Mouse (Mus musculus): Measurements from ENCODE around the gene Stfa2. TPM values are rescaled to one million over a fixed set of nuclear protein-coding genes. Genes with fewer than 3 reads are reported as not detected.
"Not testable (repeated sequence)": the region's sequence is repeated elsewhere in the genome, so short reads cannot be mapped to it uniquely, and the experiment has no call there.

The Stfa2 gene
- total RNA-seq (2021): not detected

GRCm38 (mm10) chr16:36408357-36408756 is at the start of gene Stfa2:
Gene Stfa2 (minus strand): TSS chr16:36408457.
- DNase-seq (ENCODE audit: low spot score in 2 of 2): no peak
- intact Hi-C loops (cut with DNase I): no loop called here

GRCm38 (mm10) chr16:36455342-36455802 is 47.1 kb upstream of the Stfa2 start, which contains the start of gene Stfa3:
Gene Stfa3 (minus strand): TSS chr16:36455392.
- DNase-seq (ENCODE audit: low spot score in 2 of 2): no peak
- intact Hi-C loops (cut with DNase I): no loop called here

GRCm38 (mm10) chr16:36420979-36421378 is 12.7 kb upstream of the Stfa2 start:
- DNase-seq (ENCODE audit: low spot score in 2 of 2); intact Hi-C loops (cut with DNase I): not testable (repeated sequence)

GRCm38 (mm10) chr16:36389060-36389459 is 19.2 kb downstream of the Stfa2 start:
- no peak for DNase-seq (ENCODE audit: low spot score in 2 of 2)
- intact Hi-C loops (cut with DNase I): no loop called here

- intact Hi-C loops (cut with DNase I); DNase-seq (ENCODE audit: low spot score in 2 of 2): not testable (repeated sequence)
Measured at GRCm38 (mm10) chr16:36367648-36368047, 40.6 kb downstream of the Stfa2 start, which contains the start of gene BC100530. Gene BC100530 (minus strand): TSS chr16:36367748.

Other genes starting within 250 kb of the Stfa2 start
- not detected for gene Gm5483, start 224.2 kb downstream of the Stfa2 start, total RNA-seq (2021)
- not detected for gene Gm5416, start 198.1 kb downstream of the Stfa2 start, total RNA-seq (2021)
- gene 2010005H15Rik, start 187.0 kb downstream of the Stfa2 start, total RNA-seq (2021): not detected
- not detected for gene Stfa1, start 131.5 kb downstream of the Stfa2 start, total RNA-seq (2021)
- not detected for gene BC117090, start 74.1 kb downstream of the Stfa2 start, total RNA-seq (2021)
- gene BC100530, start 40.7 kb downstream of the Stfa2 start, total RNA-seq (2021): not detected
- not detected for gene Stfa3, start 46.9 kb upstream of the Stfa2 start, total RNA-seq (2021)
- 1 to 10 TPM; 1.5 to 1.8 TPM for gene Casr, start 153.7 kb upstream of the Stfa2 start, total RNA-seq (2021)